Mouse (Mus musculus): ENCODE results near the gene Psmb5.

GRCm38 (mm10) chr14:54582536-54582935 is 35.3 kb downstream of the Psmb5 start:
- TF ChIP-seq CTCF (IDR thresholded peaks at IDR 0.05) (no peak), EP300 (IDR thresholded peaks at IDR 0.05) (no peak)

Measured in lung, postnatal 0 days (tissue).